Mouse (Mus musculus) E14TG2a.4 (cell line): ENCODE data around the gene Cit.

Experiments used
- CTCF ChIP-seq: conservative IDR thresholded peaks from 2 replicates; pipeline ENCODE4 v1.5.1; 2014; ENCODE audit warnings: low read length
- POU5F1 ChIP-seq: IDR thresholded peaks from 2 replicates; pipeline ENCODE4 v1.6.1; 2014; ENCODE audit warnings: low read length, borderline replicate concordance

DNA sequence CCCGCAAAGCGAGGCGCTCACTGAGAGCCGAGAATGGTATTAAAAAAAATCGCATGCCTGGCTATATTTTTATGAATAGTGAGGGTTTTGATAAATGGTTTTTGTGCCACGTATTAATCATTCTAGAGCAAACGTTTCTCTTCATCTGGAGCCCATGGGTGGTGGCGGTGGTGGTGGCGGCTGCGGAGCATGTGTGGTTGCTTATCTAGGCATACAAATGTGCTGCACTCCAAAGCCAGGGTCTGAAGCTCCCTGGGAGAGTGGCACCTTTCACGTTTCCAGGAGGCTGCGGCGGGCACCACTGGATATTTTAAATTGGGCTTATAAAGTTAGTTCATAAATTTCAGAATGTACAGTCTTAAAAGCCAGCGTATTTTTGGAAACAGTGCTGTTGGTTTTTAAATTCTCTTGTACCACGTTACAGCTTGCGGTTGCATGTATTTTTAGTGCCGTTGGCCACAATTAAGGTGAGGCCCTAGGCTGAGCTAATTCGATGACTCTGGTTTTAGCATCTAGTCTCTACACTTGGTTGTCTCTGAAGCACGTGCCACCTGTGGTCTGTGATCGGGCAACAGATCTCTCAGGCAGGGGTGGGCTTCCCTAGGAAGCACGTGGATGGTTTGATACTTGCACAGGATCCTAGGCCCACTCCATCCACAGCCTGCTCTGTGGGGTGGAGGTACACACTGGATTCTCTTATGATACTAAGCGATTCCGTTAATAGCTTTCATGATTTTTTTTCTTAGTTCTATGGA is 73.7 kb downstream of the Cit start:
- TF ChIP-seq POU5F1 (no peak), CTCF (no peak)
